Mouse (Mus musculus): Measurements from ENCODE around the gene Phc2.

GRCm38 (mm10) chr4:128773820-128774219 is 119.3 kb downstream of the Phc2 start:
- no peak for TF ChIP-seq POLR2A (IDR thresholded peaks at IDR 0.05; ENCODE audit: low read depth, low read length)
- TF ChIP-seq CTCF (IDR thresholded peaks at IDR 0.05; ENCODE audit: extremely low read depth, insufficient read length, insufficient replicate concordance, low read depth, low read length), result no peak

Data from small intestine, adult 2 months (tissue).